Mouse (Mus musculus) forebrain, postnatal 0 days (tissue): ENCODE measurements at regions not wholly inside any gene's neighbourhood (a gene's known extent, or its start where the extent isn't known, plus 50 kb on each side); places are given as distances from the start of the nearest gene placed in this dataset.

Experiments used
- ATAC-seq: fragments of 200-750 bp; cut with Nextera tagmentation; 2 replicates; pipeline ENCODE4 v1.8.0; 2017; ENCODE audit warnings: mild to moderate bottlenecking, moderate library complexity
- DNase-seq: peaks from one replicate; pipeline ENCODE4 v3.0.0-alpha.2; 2015
- H3K27ac ChIP-seq: fragments of 300-500 bp; sonication (generic); 2 replicates; pipeline ENCODE4 v1.5.1; 2014; ENCODE audit warnings: low read depth, mild to moderate bottlenecking, antibody characterized with exemption, low read length, moderate library complexity, mixed read lengths
- H3K27me3 ChIP-seq: fragments of 300-500 bp; sonication (generic); 2 replicates; pipeline ENCODE4 v1.6.1; 2014; ENCODE audit warnings: mild to moderate bottlenecking, low read length, mixed read lengths; ENCODE audit not compliant: insufficient read depth
- H3K36me3 ChIP-seq: fragments of 300-500 bp; sonication (generic); 2 replicates; pipeline ENCODE4 v1.6.1; 2014; ENCODE audit warnings: mild to moderate bottlenecking, moderate library complexity; ENCODE audit not compliant: insufficient read depth
- H3K4me1 ChIP-seq: fragments of 300-500 bp; sonication (generic); 2 replicates; pipeline ENCODE4 v1.6.1; 2014; ENCODE audit warnings: antibody characterized with exemption; ENCODE audit not compliant: insufficient read depth
- H3K4me2 ChIP-seq: fragments of 300-500 bp; sonication (generic); 2 replicates; pipeline ENCODE4 v1.6.1; 2014; ENCODE audit warnings: low read depth, mild to moderate bottlenecking, moderate library complexity
- H3K4me3 ChIP-seq: fragments of 300-500 bp; sonication (generic); 2 replicates; pipeline ENCODE4 v1.5.1; 2014; ENCODE audit warnings: low read depth, low read length, mixed read lengths
- H3K9ac ChIP-seq: fragments of 300-500 bp; sonication (generic); 2 replicates; pipeline ENCODE4 v1.6.1; 2014; ENCODE audit warnings: mild to moderate bottlenecking
- H3K9me3 ChIP-seq: fragments of 300-500 bp; sonication (generic); 2 replicates; pipeline ENCODE4 v1.6.1; 2016; ENCODE audit warnings: low read length
- CTCF ChIP-seq: sonication (generic); IDR thresholded peaks from 2 replicates; pipeline ENCODE4 v1.5.1; 2016; ENCODE audit warnings: antibody characterized with exemption, control low read depth, low read depth
- WGBS: fragments of 180-500 bp; shearing (Covaris S2); extraction: QIAGEN DNeasy Blood & Tissue Kit; methylation state at CpG from one replicate; pipeline ENCODE4 v1.1.7; 2014; 5-methylcytosine and 5-hydroxymethylcytosine counted together

GRCm38 (mm10) chr11:79838051-79838450 is 124.1 kb downstream of the Utp6 start:
- DNase-seq: no peak
- Histone ChIP-seq H3K27ac (no peak overlapping the region), H3K4me2 (no peak overlapping the region), H3K36me3 (no peaks in the 10 kb centered on the region), H3K9me3 (no peaks in the 10 kb centered on the region), H3K4me3 (no peak overlapping the region), H3K27me3 (no peaks in the 10 kb centered on the region), H3K4me1 (no peaks in the 10 kb centered on the region), H3K9ac (no peak overlapping the region)
- WGBS: 58% methylated on average over 4 of the region's 4 CpGs
- no peak for ATAC-seq
- no peak for TF ChIP-seq CTCF

GRCm38 (mm10) chr11:79837076-79837990 is 124.9 kb downstream of the Utp6 start:
- no peaks in the 10 kb centered on the region for H3K9me3 ChIP-seq
- no peaks in the 10 kb centered on the region for H3K36me3 ChIP-seq
- no peak overlapping the region for H3K9ac ChIP-seq
- TF ChIP-seq CTCF: no peak
- no peak overlapping the region for H3K27ac ChIP-seq
- no peak for DNase-seq
- H3K4me2 ChIP-seq: no peak overlapping the region
- H3K27me3 ChIP-seq: no peaks in the 10 kb centered on the region
- H3K4me3 ChIP-seq: no peak overlapping the region
- 67% methylated on average over 6 of the region's 6 CpGs for WGBS
- ATAC-seq: no peak
- no peaks in the 10 kb centered on the region for H3K4me1 ChIP-seq

- 88% methylated on average over 7 of the region's 7 CpGs for WGBS
Observed at GRCm38 (mm10) chr11:79835873-79836272, 126.3 kb downstream of the Utp6 start.

GRCm38 (mm10) chr11:79833817-79834216 is 128.4 kb downstream of the Utp6 start:
- H3K9ac ChIP-seq: no peak overlapping the region
- H3K4me3 ChIP-seq: no peak overlapping the region
- no peak overlapping the region for H3K27ac ChIP-seq
- H3K36me3 ChIP-seq: no peaks in the 10 kb centered on the region
- no peak overlapping the region for H3K4me2 ChIP-seq
- ATAC-seq (no peak), DNase-seq (no peak)
- H3K4me1 ChIP-seq: no peaks in the 10 kb centered on the region
- H3K27me3 ChIP-seq: no peaks in the 10 kb centered on the region
- 32% methylated on average over 2 of the region's 2 CpGs for WGBS
- TF ChIP-seq CTCF: no peak
- no peaks in the 10 kb centered on the region for H3K9me3 ChIP-seq

More at GRCm38 (mm10) chr11:79835873-79836272, 126.3 kb downstream of the Utp6 start:
- H3K4me3 ChIP-seq: no peak overlapping the region
- no peak overlapping the region for H3K9ac ChIP-seq
- no peak for DNase-seq
- no peak for ATAC-seq
- H3K4me1 ChIP-seq: no peaks in the 10 kb centered on the region
- no peaks in the 10 kb centered on the region for H3K36me3 ChIP-seq
- no peak overlapping the region for H3K4me2 ChIP-seq
- no peak overlapping the region for H3K27ac ChIP-seq
- no peaks in the 10 kb centered on the region for H3K9me3 ChIP-seq
- no peaks in the 10 kb centered on the region for H3K27me3 ChIP-seq
- no peak for TF ChIP-seq CTCF

GRCm38 (mm10) chr11:79831591-79832320 is 130.4 kb downstream of the Utp6 start:
- no peak for TF ChIP-seq CTCF
- ATAC-seq: no peak
- DNase-seq: no peak
- Histone ChIP-seq H3K27ac (no peak overlapping the region), H3K4me2 (no peak overlapping the region), H3K9ac (no peak overlapping the region), H3K36me3 (no peaks in the 10 kb centered on the region), H3K4me1 (no peaks in the 10 kb centered on the region), H3K9me3 (no peaks in the 10 kb centered on the region), H3K27me3 (no peaks in the 10 kb centered on the region), H3K4me3 (no peak overlapping the region)
- 78% methylated on average over 11 of the region's 11 CpGs for WGBS

GRCm38 (mm10) chr11:79830567-79831055 is 131.6 kb downstream of the Utp6 start:
- Histone ChIP-seq H3K9ac (no peak overlapping the region), H3K4me3 (no peak overlapping the region), H3K9me3 (no peaks in the 10 kb centered on the region), H3K27ac (no peak overlapping the region), H3K4me2 (no peak overlapping the region), H3K27me3 (no peaks in the 10 kb centered on the region), H3K36me3 (no peaks in the 10 kb centered on the region), H3K4me1 (no peaks in the 10 kb centered on the region)
- no peak for ATAC-seq
- TF ChIP-seq CTCF: no peak
- no peak for DNase-seq
- WGBS: 85% methylated on average over 5 of the region's 5 CpGs

- Histone ChIP-seq H3K9me3 (no peaks in the 10 kb centered on the region), H3K4me1 (no peaks in the 10 kb centered on the region), H3K4me2 (no peak overlapping the region), H3K9ac (no peak overlapping the region), H3K36me3 (no peaks in the 10 kb centered on the region), H3K27me3 (no peaks in the 10 kb centered on the region), H3K4me3 (no peak overlapping the region), H3K27ac (no peak overlapping the region)
- ATAC-seq (no peak), DNase-seq (no peak)
- 83% methylated on average over 3 of the region's 3 CpGs for WGBS
- no peak for TF ChIP-seq CTCF
Observed at GRCm38 (mm10) chr11:79827034-79827433, 135.2 kb downstream of the Utp6 start.
